Mouse (Mus musculus) embryonic facial prominence, embryonic 14.5 days (tissue): Measurements from ENCODE around the gene Tas2r135. TPM values are rescaled to one million over a fixed set of nuclear protein-coding genes. Genes with fewer than 3 reads are reported as not detected.

Source experiments
- ATAC-seq: fragments of 200-750 bp; cut with Nextera tagmentation; 2 replicates; pipeline ENCODE4 v1.8.0; 2017; ENCODE audit warnings: low read depth, moderate number of reproducible peaks, moderate TSS enrichment
- DNase-seq: peaks from one replicate; pipeline ENCODE4 v3.0.0-alpha.2; 2015; ENCODE audit warnings: low spot score
- H3K27ac ChIP-seq: fragments of 300-500 bp; sonication (generic); replicated peaks from 2 replicates; pipeline ENCODE4 v1.5.1; 2014; ENCODE audit warnings: low read depth, mild to moderate bottlenecking, low read length, moderate library complexity
- H3K27me3 ChIP-seq: fragments of 300-500 bp; sonication (generic); replicated peaks from 2 replicates; pipeline ENCODE4 v1.6.1; 2014; ENCODE audit warnings: low read length; ENCODE audit not compliant: control insufficient read depth, insufficient read depth
- H3K36me3 ChIP-seq: fragments of 300-500 bp; sonication (generic); 2 replicates; pipeline ENCODE4 v1.6.1; 2014; ENCODE audit warnings: low read length, mixed read lengths; ENCODE audit not compliant: control insufficient read depth, insufficient read depth
- H3K4me1 ChIP-seq: fragments of 300-500 bp; sonication (generic); 2 replicates; pipeline ENCODE4 v1.6.1; 2014; ENCODE audit warnings: antibody characterized with exemption, low read length; ENCODE audit not compliant: control insufficient read depth, insufficient read depth
- H3K4me2 ChIP-seq: fragments of 300-500 bp; sonication (generic); 2 replicates; pipeline ENCODE4 v1.6.1; 2014; ENCODE audit warnings: low read depth, mild to moderate bottlenecking, low read length, moderate library complexity, mixed read lengths
- H3K4me3 ChIP-seq: fragments of 300-500 bp; sonication (generic); 2 replicates; pipeline ENCODE4 v1.5.1; 2014; ENCODE audit warnings: low read depth, mild to moderate bottlenecking, low read length
- H3K9ac ChIP-seq: fragments of 300-500 bp; sonication (generic); 2 replicates; pipeline ENCODE4 v1.6.1; 2014; ENCODE audit warnings: low read depth, mild to moderate bottlenecking, low read length, moderate library complexity, mixed read lengths
- H3K9me3 ChIP-seq: fragments of 300-500 bp; sonication (generic); 2 replicates; pipeline ENCODE4 v1.6.1; 2016; ENCODE audit warnings: low read length; ENCODE audit not compliant: control insufficient read depth
- WGBS: fragments of 180-500 bp; shearing (Covaris S2); extraction: QIAGEN DNeasy Blood & Tissue Kit; methylation state at CpG from one replicate; pipeline ENCODE4 v1.1.7; 2014; 5-methylcytosine and 5-hydroxymethylcytosine counted together
- polyA plus RNA-seq: library from polyadenylated mRNA; unstranded; fragments of >200 nt; fragmentation: Nextera tagmentation; extraction: Ambion mirVana; gene quantifications from 2 replicates; pipeline ENCODE4 v1.2.1, GENCODE M21; 2014

Tas2r135 gene
- polyA plus RNA-seq, 1 experiment from 2014 or later = not detected

- Histone ChIP-seq H3K9ac (no peak overlapping the region), H3K4me2 (no peak overlapping the region), H3K4me1 (0 out of 2 replicates have a peak, but pooled peaks cover 4% of the 10 kb centered on the region), H3K27me3 (no peaks in the 10 kb centered on the region), H3K27ac (no peak overlapping the region), H3K36me3 (no peaks in the 10 kb centered on the region), H3K4me3 (no peak overlapping the region), H3K9me3 (no peaks in the 10 kb centered on the region)
- DNase-seq (no peak), ATAC-seq (no peak)
- 80% methylated on average over 3 of the region's 3 CpGs for WGBS
Observed at GRCm38 (mm10) chr6:42397041-42397657, 8.1 kb upstream of the Tas2r135 start.

DNA sequence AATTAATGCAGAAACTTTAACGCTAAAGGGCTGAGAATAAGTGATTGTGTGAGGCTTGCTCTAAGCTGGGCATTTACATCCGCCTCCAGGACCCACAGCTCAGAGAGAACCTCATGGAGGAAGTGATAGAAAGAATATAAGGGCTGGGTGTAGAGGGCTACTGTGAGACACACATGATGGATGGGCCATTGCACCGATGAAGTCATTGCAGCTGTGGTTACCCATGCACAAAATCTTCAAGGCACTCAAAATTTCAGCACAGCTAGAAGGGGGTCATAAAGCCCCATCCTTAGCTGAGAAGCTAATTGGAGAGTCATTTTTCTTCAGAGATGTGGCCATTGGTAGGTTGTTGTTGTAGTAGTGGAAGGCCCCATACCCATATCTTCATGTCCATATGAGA lies 6.9 kb upstream of the Tas2r135 start:
- ATAC-seq (no peak), DNase-seq (no peak)
- H3K4me3 ChIP-seq = no peak overlapping the region
- H3K9me3 ChIP-seq = no peaks in the 10 kb centered on the region
- H3K27me3 ChIP-seq = no peaks in the 10 kb centered on the region
- H3K9ac ChIP-seq = no peak overlapping the region
- 0 out of 2 replicates have a peak, but pooled peaks cover 4% of the 10 kb centered on the region for H3K4me1 ChIP-seq
- H3K27ac ChIP-seq = no peak overlapping the region
- WGBS = 90% methylated on average over 3 of the region's 3 CpGs
- no peak overlapping the region for H3K4me2 ChIP-seq
- H3K36me3 ChIP-seq = no peaks in the 10 kb centered on the region

DNA sequence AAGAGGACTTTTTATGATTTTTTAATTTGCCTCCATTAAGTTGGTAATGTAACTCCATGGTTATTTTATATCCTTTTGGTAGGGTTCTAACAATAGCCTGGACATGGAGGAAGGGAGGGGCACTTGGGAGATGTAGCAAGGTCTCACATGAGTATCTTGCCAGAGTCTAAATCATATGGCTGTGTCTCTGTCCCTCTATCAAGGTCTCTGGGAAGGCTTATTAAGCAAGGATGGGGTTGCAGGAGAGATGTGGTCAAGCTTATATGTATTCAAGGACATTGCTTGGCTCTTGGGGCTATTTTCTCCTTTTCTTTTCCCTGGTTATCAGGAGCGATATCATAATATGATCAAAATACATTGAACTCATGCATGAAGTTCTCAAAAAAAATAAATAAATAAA lies 6.2 kb upstream of the Tas2r135 start:
- Histone ChIP-seq H3K27ac (no peak overlapping the region), H3K27me3 (no peaks in the 10 kb centered on the region), H3K4me3 (no peak overlapping the region), H3K9me3 (no peaks in the 10 kb centered on the region), H3K4me2 (no peak overlapping the region), H3K36me3 (no peaks in the 10 kb centered on the region), H3K9ac (no peak overlapping the region), H3K4me1 (0 out of 2 replicates have a peak, but pooled peaks cover 4% of the 10 kb centered on the region)
- WGBS = 93% methylated on average over 1 of the region's 1 CpGs
- no peak for ATAC-seq
- DNase-seq = no peak

GRCm38 (mm10) chr6:42399938-42400337 lies 5.3 kb upstream of the Tas2r135 start, which contains the start of gene Tas2r143:
Gene Tas2r143, plus strand, starts transcription at chr6:42400238.
- DNase-seq = no peak
- Histone ChIP-seq H3K9me3 (no peaks in the 10 kb centered on the region), H3K36me3 (no peaks in the 10 kb centered on the region), H3K27me3 (no peaks in the 10 kb centered on the region), H3K4me2 (no peak within 1 kb of the TSS), H3K9ac (no peak within 1 kb of the TSS), H3K4me1 (0 out of 2 replicates have a peak, but pooled peaks cover 4% of the 10 kb centered on the region), H3K4me3 (no peak within 1 kb of the TSS), H3K27ac (no peak within 1 kb of the TSS)
- no peak for ATAC-seq
- WGBS = 81% methylated on average over 1 of the region's 1 CpGs

DNA sequence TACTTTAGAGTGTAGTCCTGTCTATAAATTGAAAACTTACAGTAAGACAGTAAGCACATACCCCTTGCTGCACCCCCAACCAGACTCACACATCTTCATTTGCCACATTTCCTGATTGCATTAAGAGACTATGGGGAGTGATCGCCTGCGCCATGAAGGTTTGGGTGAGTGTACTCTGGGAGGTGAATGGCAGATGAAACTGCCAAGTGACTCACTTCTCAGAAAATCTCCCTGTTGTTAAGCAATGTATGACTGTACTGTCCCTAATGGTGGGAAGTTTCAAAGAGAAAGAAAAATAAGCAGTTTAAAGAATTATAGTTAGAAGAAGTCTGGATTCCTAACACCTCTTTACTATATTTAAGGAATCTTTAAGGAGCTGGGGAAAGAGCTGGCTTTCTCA lies 14.2 kb downstream of the Tas2r135 start:
- Histone ChIP-seq H3K4me1 (no peaks in the 10 kb centered on the region), H3K27me3 (no peaks in the 10 kb centered on the region), H3K27ac (no peak overlapping the region), H3K4me2 (no peak overlapping the region), H3K9me3 (no peaks in the 10 kb centered on the region), H3K9ac (no peak overlapping the region), H3K36me3 (no peaks in the 10 kb centered on the region), H3K4me3 (no peak overlapping the region)
- DNase-seq (no peak), ATAC-seq (no peak)
- WGBS = 83% methylated on average over 2 of the region's 2 CpGs

DNA sequence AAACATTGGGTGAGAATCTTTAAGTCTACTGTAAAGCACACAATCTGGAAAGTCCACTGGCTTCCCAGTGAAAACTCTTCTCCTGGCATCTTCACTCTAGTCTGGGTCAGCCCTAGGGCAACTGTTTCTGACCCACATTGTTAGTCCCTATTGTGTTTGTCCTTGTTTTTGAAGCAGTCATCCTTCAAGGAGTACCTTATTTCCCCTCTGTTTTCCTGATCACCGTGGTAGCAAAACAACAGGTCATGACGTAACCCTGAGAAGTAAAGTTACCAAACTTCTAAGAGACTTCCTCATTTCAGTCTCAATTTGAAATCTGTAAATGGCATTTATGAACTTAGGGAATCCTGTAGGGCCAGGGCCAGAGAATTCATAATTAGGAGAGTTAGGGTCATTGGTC lies 16.2 kb downstream of the Tas2r135 start:
- Histone ChIP-seq H3K27ac (no peak overlapping the region), H3K4me3 (no peak overlapping the region), H3K9me3 (no peaks in the 10 kb centered on the region), H3K4me2 (no peak overlapping the region), H3K9ac (no peak overlapping the region), H3K4me1 (no peaks in the 10 kb centered on the region), H3K27me3 (no peaks in the 10 kb centered on the region), H3K36me3 (no peaks in the 10 kb centered on the region)
- WGBS = 63% methylated on average over 2 of the region's 2 CpGs
- DNase-seq (no peak), ATAC-seq (no peak)

DNA sequence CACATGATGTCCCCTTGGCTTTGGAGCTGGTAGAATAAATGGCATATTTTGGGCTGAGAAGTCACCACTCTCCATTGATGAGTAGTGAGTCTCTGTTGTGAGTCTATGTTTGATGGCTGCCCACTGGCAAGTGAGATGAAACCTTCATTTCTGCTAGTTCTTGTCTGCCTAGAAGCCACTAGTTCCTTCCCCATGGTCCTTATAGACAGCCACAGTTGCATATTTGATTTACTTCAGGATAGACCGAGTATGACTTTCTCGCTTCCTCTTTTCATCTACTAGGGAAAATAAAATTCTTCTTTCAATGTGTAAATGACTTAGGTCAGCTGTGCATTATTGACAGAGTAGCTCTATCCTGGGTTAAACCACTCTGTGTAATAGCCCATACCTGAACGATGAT lies 19.2 kb downstream of the Tas2r135 start:
- WGBS = 95% methylated on average over 3 of the region's 3 CpGs

DNA sequence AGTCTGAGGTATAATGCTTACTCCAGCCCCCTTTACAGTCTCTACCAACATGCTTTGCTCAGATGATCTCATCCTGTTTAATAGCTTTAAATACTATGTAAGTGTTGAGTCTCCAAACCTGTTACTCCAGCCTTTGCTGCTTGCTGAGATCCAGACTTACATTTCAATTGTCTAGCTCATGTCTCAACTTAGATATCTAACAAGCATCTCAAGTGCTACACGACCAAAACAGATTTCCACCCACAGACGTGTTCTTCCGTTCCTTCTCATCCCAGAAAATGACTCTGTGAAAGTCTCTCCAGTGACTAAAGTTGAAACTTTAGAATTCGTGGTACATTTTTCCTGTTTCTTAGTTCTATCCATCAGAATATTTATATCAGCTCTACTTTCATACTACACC lies 21.1 kb downstream of the Tas2r135 start:
- no peak overlapping the region for H3K4me2 ChIP-seq
- DNase-seq = no peak
- WGBS = 76% methylated on average over 4 of the region's 4 CpGs
- H3K4me1 ChIP-seq = no peaks in the 10 kb centered on the region
- no peak overlapping the region for H3K4me3 ChIP-seq
- H3K9ac ChIP-seq = no peak overlapping the region
- no peaks in the 10 kb centered on the region for H3K27me3 ChIP-seq
- no peaks in the 10 kb centered on the region for H3K9me3 ChIP-seq
- H3K27ac ChIP-seq = no peak overlapping the region
- ATAC-seq = no peak
- no peaks in the 10 kb centered on the region for H3K36me3 ChIP-seq

More for the DNA sequence above, 19.2 kb downstream of the Tas2r135 start:
- H3K4me3 ChIP-seq = no peak overlapping the region
- H3K4me2 ChIP-seq = no peak overlapping the region
- no peak overlapping the region for H3K27ac ChIP-seq
- no peaks in the 10 kb centered on the region for H3K4me1 ChIP-seq
- ATAC-seq (no peak), DNase-seq (no peak)
- no peaks in the 10 kb centered on the region for H3K9me3 ChIP-seq
- H3K36me3 ChIP-seq = no peaks in the 10 kb centered on the region
- no peaks in the 10 kb centered on the region for H3K27me3 ChIP-seq
- H3K9ac ChIP-seq = no peak overlapping the region

GRCm38 (mm10) chr6:42433554-42433953 lies 28.3 kb downstream of the Tas2r135 start:
- no peak overlapping the region for H3K4me3 ChIP-seq
- no peak overlapping the region for H3K9ac ChIP-seq
- H3K9me3 ChIP-seq = no peaks in the 10 kb centered on the region
- no peak overlapping the region for H3K27ac ChIP-seq
- DNase-seq (no peak), ATAC-seq (no peak)
- H3K27me3 ChIP-seq = no peaks in the 10 kb centered on the region
- 67% methylated on average over 2 of the region's 2 CpGs for WGBS
- no peak overlapping the region for H3K4me2 ChIP-seq
- H3K4me1 ChIP-seq = no peaks in the 10 kb centered on the region
- H3K36me3 ChIP-seq = no peaks in the 10 kb centered on the region
